Mouse (Mus musculus) C2C12 (cell line): ENCODE data around the gene Cdhr5. TPM values are rescaled to one million over a fixed set of nuclear protein-coding genes. Genes with fewer than 3 reads are reported as not detected.
A peak's percentile ranks its signal among the peaks of the same experiment; 100 is the strongest.
"Not testable (repeated sequence)": the region's sequence is repeated elsewhere in the genome, so short reads cannot be mapped to it uniquely, and the experiment has no call there.

ENCODE experiments used
- H3K27me3 ChIP-seq: one replicate; pipeline ENCODE4 v1.6.1; 2011; ENCODE audit not compliant: control insufficient read depth, insufficient read depth, insufficient read length
- H3K36me3 ChIP-seq: one replicate; pipeline ENCODE4 v1.6.1; 2011; ENCODE audit not compliant: control insufficient read depth, insufficient read depth
- H3K4me3 ChIP-seq: one replicate; pipeline ENCODE4 v1.5.1; 2011; ENCODE audit warnings: mild to moderate bottlenecking, control low read depth; ENCODE audit not compliant: poor library complexity, insufficient read depth, severe bottlenecking
- H3K79me2 ChIP-seq: one replicate; pipeline ENCODE4 v1.6.1; 2011; ENCODE audit not compliant: control insufficient read depth, insufficient read depth
- H3K79me3 ChIP-seq: one replicate; pipeline ENCODE4 v1.6.1; 2011; ENCODE audit warnings: low read depth, control low read depth
- H3ac ChIP-seq: one replicate; pipeline ENCODE3; 2011; ENCODE audit warnings: low read depth; ENCODE audit not compliant: control insufficient read depth, insufficient read length
- CEBPB ChIP-seq: IDR thresholded peaks from one replicate; pipeline ENCODE4 v1.6.1; 2011; ENCODE audit warnings: low read depth, mild to moderate bottlenecking, control low read depth, moderate library complexity
- CTCF ChIP-seq: IDR thresholded peaks from one replicate; pipeline ENCODE4 v1.5.1; 2011; ENCODE audit not compliant: control insufficient read depth, insufficient read depth, insufficient read length
- FOSL1 ChIP-seq: IDR thresholded peaks from one replicate; pipeline ENCODE4 v1.8.0; 2011; ENCODE audit warnings: mild to moderate bottlenecking, low read length; ENCODE audit not compliant: poor library complexity, insufficient read depth, severe bottlenecking
- MAX ChIP-seq: IDR thresholded peaks from one replicate; pipeline ENCODE4 v1.6.1; 2011; ENCODE audit warnings: mild to moderate bottlenecking, control low read depth
- MYOD1 ChIP-seq: IDR thresholded peaks from one replicate; pipeline ENCODE4 v1.6.1; 2011; ENCODE audit warnings: low read depth; ENCODE audit not compliant: control insufficient read depth, insufficient read length
- MYOG ChIP-seq: IDR thresholded peaks from one replicate; pipeline ENCODE4 v1.6.1; 2011; ENCODE audit not compliant: control insufficient read depth, insufficient read length; ENCODE audit errors: extremely low read depth
- USF1 ChIP-seq: IDR thresholded peaks from one replicate; pipeline ENCODE4 v1.6.1; 2011; ENCODE audit warnings: low read depth, mild to moderate bottlenecking, control low read depth, moderate library complexity
- polyA plus RNA-seq: library from polyadenylated mRNA; unstranded; fragments of >200 nt; fragmentation: generic; extraction: Trizol; gene quantifications from one replicate; pipeline ENCODE4 v1.2.1, GENCODE M21; 2012; ENCODE audit warnings: missing spikeins

The Cdhr5 gene
- polyA plus RNA-seq, 1 experiment = 0.04 TPM

DNA sequence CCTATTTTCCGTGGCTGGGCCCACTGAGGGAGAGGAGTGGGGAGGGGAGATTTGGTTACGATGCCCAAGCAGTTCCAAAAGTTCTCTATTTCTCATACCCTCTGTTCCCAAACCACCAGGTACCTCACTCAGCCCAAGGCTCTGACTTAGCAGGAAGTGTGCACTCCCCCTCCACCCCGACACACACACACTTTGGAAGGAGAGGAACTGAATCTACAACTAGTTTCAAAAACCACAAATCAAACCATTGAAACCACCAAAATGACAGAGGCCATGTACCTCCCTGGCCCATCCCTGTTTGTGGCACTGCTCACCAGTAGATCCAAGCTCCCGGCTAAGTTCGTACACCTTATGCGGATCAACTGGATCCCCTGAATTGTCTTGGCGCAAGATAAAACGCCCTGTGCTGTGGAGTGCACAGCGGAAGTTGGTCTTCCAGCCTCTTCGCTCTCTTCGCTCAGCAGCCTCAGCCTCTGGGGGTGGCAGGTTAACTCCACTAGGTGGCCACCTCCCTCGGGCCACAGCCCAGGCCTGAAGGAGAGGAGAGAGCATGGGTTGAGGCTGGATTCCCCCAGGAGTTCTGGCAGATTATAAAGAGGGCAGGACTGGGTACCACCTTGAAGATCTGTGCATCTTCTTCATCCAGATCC is 11.7 kb downstream of the Cdhr5 start:
- H3K79me3 ChIP-seq = no peaks in the 10 kb centered on the region
- no peak overlapping the region for H3K4me3 ChIP-seq
- TF ChIP-seq CEBPB (no peak), MAX (no peak), CTCF (peak; percentile 38)

DNA sequence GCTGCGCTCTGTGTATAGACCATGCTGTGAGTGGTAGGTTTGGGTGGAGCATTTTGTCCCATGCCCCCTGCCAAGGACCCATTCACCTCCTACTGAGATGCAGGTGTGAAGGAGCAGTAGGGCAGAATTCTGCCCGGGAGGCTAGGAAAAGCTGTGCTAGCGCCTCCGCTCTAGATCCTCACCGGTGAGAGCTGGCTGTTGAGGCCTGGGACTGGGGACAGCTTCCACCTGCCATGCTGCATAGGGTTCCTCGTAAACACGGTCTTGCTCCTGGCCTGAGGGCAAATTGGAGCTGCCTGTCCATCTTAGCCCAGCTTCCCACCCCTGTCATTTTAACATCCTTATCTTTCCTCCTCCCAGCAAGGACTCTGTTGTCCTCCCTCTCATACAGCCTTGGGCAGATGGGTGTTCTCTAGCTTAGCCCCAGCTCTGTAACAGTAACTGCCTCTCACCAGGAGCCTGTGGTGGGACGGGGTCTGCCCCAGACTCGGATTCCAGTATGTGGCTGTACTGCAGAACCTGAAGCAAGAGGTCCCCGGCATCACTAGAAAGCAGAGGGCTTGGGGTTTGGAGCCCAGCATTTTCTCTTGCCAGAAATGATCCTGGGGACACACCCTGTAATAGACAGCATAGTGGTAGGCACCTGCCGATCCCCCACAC is 12.4 kb downstream of the Cdhr5 start:
- no peaks in the 10 kb centered on the region for H3K79me3 ChIP-seq
- H3K4me3 ChIP-seq = no peak overlapping the region
- H3K27me3 ChIP-seq = no peaks in the 10 kb centered on the region
- H3ac ChIP-seq = no peak overlapping the region
- H3K79me2 ChIP-seq = no peaks in the 10 kb centered on the region
- TF ChIP-seq CTCF = no peak
- no peak for TF ChIP-seq MAX
- TF ChIP-seq CEBPB = no peak
- TF ChIP-seq FOSL1 = no peak
- TF ChIP-seq USF1 = no peak
- no peak for TF ChIP-seq MYOD1
- no peak for TF ChIP-seq MYOG
- peaks cover 39% of the 10 kb centered on the region for H3K36me3 ChIP-seq

More for the DNA sequence above, 11.7 kb downstream of the Cdhr5 start:
- Histone ChIP-seq H3K36me3 (peaks cover 32% of the 10 kb centered on the region), H3ac (no peak overlapping the region), H3K79me2 (no peaks in the 10 kb centered on the region), H3K27me3 (no peaks in the 10 kb centered on the region)

DNA sequence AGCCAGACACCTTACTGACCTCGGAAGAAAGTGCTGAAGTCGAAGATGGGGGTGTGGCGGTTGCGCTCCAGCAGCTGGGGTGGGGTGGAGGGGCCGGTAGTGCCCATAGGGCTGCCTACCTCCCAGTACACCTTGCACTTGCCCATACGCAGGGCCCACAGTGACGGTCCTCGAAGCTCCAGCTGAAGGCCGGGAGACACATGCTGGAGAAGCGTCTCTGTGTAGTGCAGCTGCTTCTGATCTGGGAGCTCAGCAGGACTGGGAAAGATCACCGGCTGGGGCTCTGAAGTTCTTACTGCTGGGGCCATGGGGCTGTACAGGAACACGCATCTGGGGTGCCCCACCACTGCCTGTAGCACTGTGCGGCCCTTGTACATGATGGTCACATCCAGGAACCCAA is 12.9 kb downstream of the Cdhr5 start:
- Histone ChIP-seq H3K79me2 (no peaks in the 10 kb centered on the region), H3K79me3 (no peaks in the 10 kb centered on the region), H3K27me3 (no peaks in the 10 kb centered on the region), H3K4me3 (no peak overlapping the region), H3K36me3 (peaks cover 43% of the 10 kb centered on the region), H3ac (no peak overlapping the region)
- TF ChIP-seq CEBPB (no peak), MYOD1 (no peak), MYOG (no peak), MAX (no peak), CTCF (no peak), USF1 (no peak), FOSL1 (no peak)

DNA sequence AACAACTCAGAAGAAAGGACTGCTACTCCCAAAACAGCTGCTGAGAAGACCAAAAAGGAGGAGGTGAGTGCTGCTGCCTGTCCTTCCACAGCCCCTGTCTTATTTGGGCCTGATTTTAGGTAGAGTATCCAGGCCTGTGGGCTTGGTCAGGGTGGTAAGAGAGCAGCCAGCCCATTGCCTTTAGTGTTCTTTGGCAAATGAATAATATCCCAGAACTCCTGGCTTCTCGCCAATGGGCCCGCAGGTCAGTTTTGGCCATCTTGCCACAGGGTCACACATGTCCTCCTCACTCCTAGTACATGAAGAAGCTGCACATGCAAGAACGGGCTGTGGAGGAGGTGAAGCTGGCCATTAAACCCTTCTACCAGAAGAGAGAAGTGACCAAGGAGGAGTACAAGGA is 15.1 kb downstream of the Cdhr5 start:
- H3ac ChIP-seq = no peak overlapping the region
- H3K27me3 ChIP-seq = no peaks in the 10 kb centered on the region
- H3K79me3 ChIP-seq = no peaks in the 10 kb centered on the region
- H3K79me2 ChIP-seq = no peaks in the 10 kb centered on the region
- TF ChIP-seq CTCF (no peak), MYOG (no peak), FOSL1 (no peak), MAX (no peak), MYOD1 (no peak), CEBPB (no peak), USF1 (no peak)
- H3K4me3 ChIP-seq = no peak overlapping the region
- H3K36me3 ChIP-seq = peaks cover 57% of the 10 kb centered on the region

DNA sequence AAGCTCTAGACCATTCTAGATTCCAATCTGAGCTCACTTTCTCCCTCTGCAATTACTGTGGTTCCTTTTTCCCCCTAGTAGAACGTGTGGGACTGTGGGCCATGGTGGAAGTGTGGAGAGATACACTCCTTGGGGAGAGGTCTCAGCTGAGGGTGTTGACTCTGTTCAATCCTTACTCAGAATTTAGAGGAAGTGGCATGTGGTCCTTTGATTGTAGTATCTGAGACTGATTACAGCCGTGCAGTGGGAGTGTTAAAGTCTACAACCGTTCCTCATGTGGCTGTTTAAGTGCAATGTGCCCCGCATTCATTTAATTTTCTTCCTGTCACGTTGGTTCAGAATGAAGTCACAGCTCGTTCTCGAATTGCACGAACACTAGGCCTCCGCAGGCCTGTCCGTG is 20.4 kb downstream of the Cdhr5 start:
- H3ac ChIP-seq = no peak overlapping the region
- H3K79me3 ChIP-seq = no peaks in the 10 kb centered on the region
- H3K4me3 ChIP-seq = no peak overlapping the region
- no peaks in the 10 kb centered on the region for H3K79me2 ChIP-seq
- no peaks in the 10 kb centered on the region for H3K27me3 ChIP-seq
- no peak for TF ChIP-seq MYOG
- no peak for TF ChIP-seq MAX
- no peak for TF ChIP-seq MYOD1
- no peak for TF ChIP-seq CEBPB
- no peak for TF ChIP-seq FOSL1
- no peak for TF ChIP-seq CTCF
- TF ChIP-seq USF1 = no peak
- peaks cover 67% of the 10 kb centered on the region for H3K36me3 ChIP-seq

DNA sequence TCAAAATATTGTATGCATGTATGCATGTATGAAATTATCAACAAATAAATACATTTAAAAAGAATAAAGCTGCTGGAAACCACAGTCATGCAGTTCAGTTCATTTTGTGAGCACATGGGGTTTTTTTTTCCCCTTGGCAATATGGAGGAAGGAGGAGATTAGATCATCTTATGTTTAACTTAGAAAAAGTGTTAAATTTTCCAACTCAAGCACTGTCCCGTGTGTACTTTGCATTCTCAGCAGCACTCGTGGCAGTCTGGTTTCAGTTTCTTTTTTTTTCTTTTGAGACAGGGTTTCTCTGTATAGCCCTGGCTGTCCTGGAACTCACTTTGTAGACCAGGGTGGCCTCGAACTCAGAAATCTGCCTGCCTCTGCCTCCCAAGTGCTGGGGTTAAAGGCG is 26.1 kb downstream of the Cdhr5 start:
- H3ac ChIP-seq, H3K4me3 ChIP-seq, H3K79me3 ChIP-seq, H3K27me3 ChIP-seq, H3K79me2 ChIP-seq: not testable (repeated sequence)
- peaks cover 73% of the 10 kb centered on the region for H3K36me3 ChIP-seq
